Mouse (Mus musculus) cerebellum, adult 9-11 months (tissue): Measurements from ENCODE around the gene 2300002M23Rik.

Source experiments
- DNase-seq: peaks from one replicate; pipeline ENCODE4 v3.0.0; 2022

2300002M23Rik gene

DNA sequence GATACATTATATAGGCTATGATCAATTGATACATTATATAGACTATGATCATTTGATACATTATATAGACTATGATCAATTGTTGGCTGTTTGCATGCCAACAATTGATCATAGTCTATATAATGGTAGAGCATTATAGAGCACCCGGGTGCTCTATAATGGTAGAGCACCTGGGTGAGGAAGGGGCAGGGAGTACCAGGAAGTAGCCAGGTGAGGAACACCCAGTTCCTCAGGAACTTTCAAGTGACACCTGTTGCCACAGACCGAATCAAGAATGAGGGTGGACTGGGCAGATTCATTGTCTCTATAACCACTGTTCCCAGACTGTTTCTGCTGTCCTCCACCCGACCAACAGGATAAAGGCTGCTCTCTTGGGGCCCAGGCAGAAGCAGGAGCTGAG, at the start of gene 2300002M23Rik:
Gene 2300002M23Rik, plus strand, starts transcription at position 301 of the 400 bp plus-strand sequence.
- no peak for DNase-seq

DNA sequence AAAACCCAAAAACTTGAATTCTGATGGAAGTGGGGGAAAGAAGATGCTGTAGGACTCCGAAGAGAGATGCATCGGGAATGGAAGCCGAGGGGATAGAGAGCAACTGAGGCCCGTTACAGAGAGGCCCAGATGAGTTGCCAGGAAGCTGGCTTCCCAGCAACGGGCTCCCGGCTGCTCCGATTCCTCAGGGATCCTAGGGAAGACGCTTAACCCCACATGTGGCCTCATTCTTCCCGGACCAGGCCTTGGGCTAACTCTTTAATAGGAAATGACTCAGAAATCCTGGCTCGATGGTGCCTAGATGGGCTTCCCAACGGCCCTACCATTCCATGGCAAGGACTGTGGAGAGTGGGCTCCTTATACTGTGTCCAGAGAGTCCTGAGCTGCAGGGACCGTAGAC, 49.7 kb upstream of the 2300002M23Rik start:
- DNase-seq: no peak

DNA sequence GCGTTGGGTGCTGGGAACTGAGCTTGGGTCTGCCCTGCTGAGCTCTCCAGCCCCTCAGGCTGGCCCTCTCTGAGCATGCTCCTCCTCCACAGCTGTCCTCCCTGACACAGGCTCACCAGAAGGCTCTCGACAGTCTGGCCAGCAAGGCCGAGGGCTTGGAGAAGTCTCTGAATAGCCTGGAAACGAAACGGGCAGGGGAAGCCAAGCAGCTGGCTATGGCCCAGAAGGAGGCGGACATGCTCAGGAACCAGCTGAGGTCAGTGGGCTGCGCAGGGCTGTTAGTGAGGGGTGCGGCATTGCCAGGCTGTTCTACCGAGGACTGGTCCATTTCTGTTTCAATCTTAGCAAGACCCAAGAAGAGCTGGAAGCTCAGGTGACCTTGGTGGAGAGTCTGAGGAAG, 42.9 kb upstream of the 2300002M23Rik start:
- DNase-seq: no peak

DNA sequence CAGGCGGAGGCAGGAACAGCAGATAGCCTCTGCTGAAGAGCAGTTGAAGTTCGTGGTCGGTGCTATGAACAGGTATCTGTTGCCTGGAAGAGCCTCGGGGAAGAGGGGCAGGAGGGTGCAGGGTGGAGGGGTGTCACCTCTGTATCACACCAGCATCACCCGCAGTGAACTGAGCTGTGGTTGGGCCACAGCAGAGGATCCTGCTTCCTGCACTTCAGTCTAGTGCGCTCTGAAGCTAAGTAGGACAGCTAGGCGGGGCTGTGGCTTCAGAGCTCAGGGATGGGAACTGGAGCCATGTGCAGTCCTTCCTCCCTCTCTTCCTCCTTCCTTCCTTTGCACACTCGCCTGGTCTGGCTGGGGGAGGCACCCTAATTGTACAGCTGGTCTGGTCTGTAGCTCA, 40.6 kb upstream of the 2300002M23Rik start:
- no peak for DNase-seq

DNA sequence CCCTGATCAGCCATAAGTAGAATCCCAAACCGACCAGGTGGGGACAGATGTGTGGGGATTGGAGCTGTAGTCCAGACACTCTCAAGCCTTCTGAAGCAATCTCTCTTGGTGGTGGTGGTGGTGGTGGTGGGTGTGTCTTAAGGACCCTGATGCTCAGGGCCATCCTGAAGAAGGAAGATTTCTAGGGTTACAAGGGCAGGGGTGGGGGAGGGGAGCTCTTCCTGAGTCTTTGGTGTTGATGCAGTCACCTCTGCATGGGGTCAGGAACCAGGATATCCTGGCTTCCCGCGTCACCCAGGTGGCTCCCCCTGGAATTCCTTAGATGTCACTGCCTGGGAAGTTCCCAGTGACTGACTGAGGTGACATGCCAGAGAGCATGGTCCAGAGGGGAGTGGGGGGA, 34.9 kb upstream of the 2300002M23Rik start:
- no peak for DNase-seq

DNA sequence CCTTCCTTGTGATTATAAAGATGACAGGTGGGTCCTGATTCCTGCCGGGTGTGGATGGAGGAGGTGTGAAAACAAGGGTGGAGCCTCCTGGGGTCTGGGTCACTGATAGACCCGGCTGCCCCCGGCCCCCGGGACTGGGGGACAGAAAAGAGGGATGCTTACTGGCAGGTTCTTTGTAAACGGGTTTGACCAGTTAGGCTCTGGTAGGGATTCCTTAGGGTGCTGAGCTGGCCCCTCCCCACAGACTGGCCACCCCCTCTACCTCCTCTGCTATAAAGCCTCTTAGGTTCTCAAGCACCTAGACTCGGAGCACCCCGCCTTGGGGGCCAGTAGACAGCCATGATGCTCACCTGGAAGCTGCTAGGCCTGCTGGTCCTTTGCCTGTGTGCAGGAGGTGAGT, 34.3 kb upstream of the 2300002M23Rik start, which contains the start of gene Psors1c2:
Gene Psors1c2, plus strand, starts transcription at position 301 of the 400 bp plus-strand sequence.
- no peak for DNase-seq

DNA sequence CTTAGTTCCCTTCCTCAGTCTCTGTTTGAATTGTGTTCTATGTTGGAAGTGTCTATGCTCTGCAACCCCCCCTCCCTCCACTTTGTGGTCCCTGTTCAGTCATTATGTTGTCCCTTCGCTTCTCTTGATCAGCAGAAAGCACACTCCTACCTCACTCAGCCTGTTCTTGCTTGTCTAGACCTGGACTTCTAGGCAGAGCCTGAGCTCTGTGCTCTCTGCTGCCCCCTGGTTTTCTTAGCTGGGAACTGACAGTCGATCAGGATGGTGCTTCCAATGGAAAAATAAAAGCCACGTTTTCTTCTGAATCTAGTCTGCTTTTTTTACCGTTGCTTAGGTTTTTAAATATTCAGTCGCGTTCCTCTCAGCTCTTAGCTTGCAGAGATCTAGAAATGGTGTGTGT, 32.9 kb upstream of the 2300002M23Rik start:
- DNase-seq: peak; percentile 78

DNA sequence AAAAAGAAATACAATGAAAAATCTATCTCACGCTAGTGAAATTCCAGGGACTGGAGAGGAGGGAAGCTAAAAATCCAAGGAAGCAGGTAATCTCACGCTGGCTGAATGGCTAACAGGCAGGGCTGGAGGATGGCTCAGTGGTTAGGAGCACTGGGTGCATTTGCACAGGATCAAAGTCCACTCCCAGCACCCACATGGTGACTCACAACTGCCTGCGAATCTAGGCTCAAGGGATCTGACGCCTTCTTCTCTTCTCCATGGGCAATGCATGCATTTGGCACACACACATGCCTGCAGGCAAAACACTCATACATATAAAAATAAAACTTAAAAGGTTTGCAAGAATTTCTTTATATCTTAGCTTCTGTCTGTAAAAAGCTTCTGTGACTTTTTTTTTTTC, 29.8 kb upstream of the 2300002M23Rik start:
- DNase-seq: no peak

DNA sequence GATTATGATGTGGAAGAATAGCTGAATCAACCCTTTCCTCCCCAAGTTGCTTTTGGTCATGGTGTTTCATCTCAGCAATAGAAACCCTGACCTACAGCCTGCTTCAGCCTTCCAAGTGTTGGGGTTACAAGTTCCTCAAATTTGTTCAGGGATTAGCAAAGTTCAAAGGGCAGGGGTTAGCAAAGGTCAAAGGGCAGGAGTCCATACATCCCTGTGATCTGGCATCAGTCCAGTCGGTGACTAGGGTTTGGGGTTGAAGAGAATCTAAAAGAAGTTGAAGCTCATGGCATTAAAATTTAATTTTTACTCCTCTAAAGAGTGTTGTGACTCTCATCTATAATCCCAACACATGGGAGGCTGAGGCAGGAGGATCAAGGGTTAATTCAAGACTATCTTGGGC, 28.8 kb upstream of the 2300002M23Rik start:
- no peak for DNase-seq

DNA sequence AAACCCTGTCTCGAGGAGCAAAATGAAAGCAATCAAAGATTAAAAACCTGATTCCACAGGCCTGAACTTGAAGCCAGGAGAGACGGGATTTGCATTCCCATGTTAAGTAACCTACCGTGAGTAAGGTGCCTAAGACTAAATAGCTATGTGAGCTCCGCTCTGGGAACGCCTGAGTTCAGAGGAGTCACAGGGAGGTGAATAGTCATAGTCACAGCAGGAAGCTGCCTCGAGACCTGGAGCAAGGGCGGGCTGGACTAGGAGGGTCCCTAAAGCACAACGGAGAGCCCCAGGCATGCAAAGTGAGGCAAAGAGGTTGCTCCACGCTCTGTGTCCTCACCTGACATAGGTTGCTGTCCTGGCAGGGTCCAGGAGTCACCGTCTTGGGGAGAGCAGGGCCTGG, 27.7 kb upstream of the 2300002M23Rik start:
- DNase-seq: no peak

DNA sequence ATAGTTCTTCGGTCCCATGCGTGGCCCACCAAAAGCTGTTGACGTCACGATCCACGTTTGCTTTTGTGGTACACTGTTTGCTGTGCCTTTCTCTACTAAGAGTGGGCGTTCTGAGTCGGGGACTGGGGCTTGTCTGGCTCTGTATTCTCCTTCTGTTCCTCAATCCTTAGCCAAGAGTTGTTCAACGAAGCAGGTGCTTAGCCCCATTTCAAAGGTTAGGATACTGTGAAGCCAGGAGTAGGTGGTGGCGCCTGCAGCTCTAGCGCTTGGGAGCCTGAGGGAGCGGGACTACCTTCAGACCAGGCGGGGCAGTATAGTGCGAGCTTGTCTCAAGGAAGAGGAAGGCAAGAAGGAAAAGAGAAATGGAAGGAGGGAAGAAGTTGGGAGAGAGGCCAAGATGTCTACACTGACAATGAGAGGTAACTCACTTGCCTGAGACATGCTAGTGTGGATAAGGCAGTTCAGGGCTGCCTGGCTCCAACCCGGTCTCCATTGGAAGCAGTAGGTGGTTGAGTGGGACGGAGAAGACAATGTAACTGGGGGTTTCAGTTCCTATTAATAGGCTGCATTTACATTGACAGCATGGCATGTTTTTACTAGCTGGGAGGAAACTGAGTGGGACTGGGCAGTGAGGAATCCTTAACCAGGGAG, 24.4 kb upstream of the 2300002M23Rik start:
- DNase-seq: no peak

DNA sequence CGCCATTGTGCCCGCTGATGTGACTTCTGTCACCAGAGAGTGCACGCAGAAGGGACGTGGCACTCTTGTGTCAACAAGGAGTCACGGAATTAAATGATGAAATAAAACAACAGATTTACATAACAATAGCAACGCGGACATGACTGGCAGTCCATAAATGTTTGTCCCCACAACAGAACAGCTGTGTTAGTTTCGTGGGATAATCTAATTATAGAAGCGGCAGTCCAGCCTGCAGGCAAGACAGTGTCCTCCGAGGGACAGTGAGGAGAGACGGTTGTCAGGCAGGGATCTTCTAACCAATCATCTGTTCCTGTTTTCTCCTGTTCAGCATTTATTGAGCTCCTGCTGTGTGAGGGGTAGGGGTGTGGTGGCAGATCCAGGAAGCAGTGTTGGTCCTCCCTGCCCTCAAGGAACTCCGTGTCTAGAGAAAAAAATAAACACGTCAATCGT, 23.8 kb upstream of the 2300002M23Rik start:
- no peak for DNase-seq

DNA sequence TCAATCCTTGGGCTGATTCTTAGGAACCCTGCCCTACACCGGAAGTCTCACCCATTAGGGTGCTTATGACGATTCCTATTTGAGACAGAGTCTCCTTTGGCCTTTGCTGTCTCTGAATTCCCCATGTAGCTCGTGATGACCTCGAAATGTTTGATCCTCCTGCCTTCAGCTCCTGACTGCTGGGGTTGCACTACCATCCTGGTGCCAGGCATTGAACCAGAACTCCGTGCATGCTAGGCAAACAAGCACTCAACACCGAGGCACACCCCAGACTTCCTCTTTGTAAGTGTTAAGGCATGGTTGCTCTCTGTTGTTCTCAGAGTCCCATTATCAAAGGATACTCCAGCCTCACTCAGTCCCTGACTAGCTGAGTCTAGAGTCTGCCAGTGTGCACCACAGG, 23.2 kb upstream of the 2300002M23Rik start:
- no peak for DNase-seq

DNA sequence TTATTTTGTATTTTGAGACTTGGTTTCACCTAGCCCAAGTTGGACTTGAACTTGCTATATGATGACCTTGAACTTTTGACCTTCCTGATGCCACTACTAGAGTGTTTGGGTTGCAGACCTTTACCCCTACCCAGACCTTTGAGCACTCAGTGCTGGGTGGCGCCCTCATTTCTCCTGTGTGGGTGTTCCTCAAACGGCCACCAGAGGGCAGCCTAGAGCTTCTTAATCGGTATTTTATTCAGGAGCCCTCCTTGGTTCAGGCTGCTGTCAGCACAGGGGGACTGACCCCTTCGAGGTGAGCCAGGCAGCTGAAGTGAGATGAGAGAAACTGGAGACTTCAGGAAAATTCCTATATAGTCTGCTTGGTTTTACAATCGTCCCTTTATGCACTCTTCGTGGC, 22.6 kb upstream of the 2300002M23Rik start:
- peak; percentile 46 for DNase-seq

DNA sequence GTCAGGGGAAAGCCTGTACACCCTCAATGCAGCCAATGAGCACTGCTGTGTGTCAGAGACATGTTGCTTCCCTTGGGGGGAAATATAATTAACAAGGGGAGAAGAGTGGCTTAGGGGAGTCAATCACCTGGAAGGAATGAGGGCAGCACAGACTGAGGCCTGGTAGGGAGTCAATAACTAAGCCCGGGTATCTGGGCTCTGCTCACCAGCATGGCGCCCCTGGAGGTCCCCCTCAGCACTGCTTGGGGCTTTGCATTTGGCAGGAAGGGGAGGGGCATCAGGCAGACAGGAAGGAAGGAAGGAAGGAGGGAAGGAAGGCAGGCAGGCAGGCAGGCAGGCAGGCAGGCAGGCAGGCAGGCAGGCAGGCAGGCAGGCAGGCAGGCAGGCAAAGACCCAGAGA, 19.8 kb upstream of the 2300002M23Rik start:
- DNase-seq: no peak

DNA sequence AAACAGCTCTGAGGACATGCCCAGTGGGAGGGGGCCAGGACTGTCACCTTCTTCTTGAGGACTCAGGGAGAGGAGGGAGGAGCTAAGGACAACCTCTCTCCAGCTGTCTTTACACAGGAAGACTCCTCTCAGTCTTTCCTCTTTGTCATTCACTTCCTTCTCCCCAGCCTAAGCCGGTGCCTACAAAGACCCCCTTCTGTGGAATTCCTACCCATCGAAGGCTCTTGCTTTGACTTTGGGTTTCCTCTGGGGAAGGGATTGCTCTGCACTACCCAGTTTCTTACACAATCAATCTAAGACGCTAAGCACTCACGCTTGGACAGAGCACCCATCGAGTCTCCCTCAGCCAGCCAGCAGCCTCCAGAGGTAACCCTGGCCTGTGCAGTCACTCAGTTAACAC, 18.6 kb upstream of the 2300002M23Rik start:
- DNase-seq: no peak

DNA sequence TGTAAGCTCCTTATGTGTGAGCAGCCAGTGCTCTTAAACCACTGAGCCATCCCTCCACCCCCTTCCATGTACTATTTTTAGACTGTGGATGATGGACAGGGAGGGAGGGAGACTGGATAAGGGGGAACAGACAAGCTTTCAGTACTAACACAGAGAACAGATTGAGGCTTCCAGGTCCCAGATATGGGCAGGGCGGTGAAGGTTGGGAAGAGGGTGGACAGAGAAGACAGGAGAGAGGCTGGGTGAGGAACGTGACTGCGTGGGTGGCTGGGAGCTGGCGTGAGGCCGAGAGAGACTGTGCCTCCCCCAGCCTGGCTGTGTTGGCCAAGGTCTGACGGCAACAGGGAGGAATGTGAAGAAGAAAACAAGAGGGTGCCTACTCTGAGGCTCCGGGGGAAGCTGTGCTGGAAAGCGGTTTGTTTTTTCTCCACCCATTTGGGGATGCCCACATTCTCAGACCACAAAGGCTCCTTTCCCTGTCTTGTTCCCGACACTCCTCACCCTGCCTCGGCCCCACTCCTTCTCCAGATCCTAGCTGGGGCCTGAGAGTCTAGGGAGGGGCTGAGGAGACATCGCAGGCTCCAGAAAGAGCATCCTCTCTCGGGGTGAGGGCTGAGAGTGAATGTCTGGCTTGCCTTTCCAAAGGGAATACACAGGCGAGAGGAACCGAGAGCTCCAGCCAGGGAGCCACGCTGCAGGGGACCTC, 17.7 kb upstream of the 2300002M23Rik start:
- peak; percentile 92 for DNase-seq

DNA sequence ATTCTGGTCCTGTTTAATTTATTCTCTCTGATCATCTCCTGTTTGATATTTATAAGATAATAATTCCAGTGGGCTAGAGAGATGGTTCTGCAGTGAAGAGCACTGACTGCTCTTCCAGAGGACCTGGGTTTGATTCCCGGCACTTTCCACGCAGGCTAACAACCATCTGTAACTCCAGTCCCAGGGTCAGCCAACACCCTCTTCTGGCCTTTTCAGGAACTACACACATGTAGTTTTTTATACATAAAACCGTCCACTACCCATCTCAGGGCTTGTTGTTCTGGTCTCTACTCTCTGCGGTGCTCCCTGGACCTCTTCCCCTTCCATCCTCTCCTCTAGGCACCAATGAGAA, 17.1 kb upstream of the 2300002M23Rik start:
- no peak for DNase-seq

DNA sequence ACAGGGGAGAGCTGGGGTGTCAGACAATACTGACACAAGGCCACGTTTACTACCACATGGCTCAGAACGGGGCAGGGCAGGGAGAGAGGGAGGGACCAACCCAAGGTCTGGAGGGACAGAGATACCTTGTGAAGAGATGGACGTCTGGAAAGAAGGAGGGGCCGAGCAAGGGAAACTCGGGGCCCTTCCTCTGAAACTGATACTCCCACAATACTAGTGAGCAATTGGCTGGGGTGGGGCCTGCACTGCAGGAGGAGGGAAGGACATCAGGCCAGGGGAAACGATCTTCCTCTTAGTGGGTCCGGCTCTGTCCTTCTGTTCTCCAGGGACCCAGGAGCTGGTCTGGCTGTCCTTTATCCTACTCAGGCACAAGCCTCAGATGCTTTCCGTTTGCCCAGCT, 16.4 kb upstream of the 2300002M23Rik start:
- DNase-seq: no peak

DNA sequence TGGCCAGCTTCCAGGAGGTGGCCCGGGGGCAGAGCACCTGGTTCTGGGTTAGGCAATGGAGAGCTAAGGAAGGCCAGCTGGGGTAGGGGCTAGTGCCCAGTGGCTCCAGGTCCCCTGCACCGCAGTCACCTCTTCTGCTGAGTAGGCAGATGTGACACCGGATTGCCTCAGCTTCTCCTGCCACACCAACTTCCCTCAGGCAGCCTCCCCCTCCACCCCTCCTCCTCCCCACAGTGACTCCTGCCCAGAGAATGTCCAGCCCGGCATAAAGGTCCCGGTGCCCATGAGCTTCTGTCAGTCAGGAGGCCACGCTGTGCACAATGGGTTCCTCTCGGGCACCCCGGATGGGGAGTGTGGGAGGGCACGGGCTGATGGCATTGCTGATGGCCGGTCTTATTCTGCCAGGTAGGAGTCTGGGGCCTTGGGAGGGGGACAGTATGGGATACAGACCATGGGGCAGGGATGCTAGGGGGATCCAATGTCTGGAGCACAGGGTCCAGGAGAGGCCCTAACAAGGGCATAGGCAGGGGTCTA, 15.3 kb upstream of the 2300002M23Rik start, which contains the start of gene Cdsn:
Gene Cdsn, plus strand, starts transcription at position 248 of the 534 bp plus-strand sequence.
- DNase-seq: no peak

DNA sequence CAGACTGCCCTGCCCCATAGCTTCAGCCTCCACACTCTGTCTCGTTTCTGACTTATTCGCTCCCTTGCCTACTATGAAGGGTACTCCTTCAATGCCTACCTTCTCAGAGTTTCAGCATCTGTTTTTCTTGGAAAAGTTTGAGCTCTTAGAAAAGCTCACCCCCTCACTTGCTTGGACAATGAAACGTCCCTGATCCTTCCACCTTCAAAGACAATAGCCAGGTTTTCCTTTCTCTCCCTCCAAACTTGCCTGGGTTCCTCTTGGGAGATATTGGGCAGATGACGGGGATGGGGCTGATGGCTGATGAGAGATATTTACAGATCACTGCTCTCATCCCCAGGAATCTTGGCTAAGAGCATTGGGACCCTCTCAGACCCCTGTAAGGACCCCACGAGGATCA, 12.9 kb upstream of the 2300002M23Rik start:
- DNase-seq: no peak

DNA sequence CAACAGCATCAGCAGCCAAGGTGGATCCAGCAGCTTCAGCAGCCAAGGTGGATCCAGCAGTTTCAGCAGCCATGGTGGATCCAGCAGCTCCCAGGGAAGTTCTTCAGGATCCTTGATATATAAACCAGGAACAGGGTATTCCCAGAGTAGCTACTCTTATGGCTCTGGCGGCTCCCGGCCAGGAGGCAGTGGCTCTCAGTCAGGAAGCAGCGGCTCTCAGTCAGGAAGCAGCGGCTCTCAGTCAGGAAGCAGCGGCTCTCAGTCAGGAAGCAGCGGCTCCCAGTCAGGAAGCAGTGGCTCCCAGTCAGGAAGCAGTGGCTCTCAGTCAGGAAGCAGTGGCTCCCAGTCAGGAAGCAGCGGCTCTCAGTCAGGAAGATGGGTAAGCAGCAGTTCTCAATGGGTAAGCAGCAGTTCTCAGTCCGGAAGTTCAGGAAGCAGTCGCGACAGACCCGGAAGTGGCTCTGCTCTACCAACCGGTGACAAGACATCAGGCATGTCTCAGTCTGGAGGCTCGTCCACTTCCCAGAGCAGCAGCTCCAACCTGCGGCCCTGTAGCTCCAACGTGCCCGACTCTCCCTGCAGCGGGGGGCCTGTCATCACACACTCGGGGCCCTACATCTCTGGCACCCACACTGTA, 12.4 kb upstream of the 2300002M23Rik start:
- DNase-seq: no peak

DNA sequence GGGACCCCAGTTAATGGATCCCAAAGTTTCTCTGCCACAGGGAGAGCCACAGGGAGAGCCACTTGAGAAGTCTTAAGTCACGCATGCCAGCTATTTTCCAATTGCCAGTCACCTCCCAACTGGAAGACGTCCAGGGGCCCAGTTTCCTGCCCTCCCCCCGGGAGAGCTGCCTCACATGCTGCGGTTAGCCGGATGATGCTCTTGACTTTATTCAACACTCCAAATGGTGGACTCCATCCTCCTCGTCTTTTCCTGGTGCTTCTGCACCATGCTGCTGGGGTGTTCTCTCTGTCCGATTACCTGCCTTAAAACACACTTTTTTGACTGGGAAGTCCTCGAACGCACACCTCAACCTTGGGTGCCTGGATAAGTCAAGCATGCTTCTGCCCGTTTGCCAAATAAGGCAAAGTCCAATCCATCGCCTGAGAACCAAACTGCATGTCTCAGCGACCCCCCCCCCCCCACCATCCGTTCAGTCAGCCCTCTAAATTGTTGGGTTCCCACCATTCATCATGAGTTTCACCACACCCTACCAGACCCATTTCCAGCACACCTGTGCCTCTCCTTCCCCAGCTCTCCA, 11.0 kb upstream of the 2300002M23Rik start:
- no peak for DNase-seq
